Mouse (Mus musculus): ENCODE results near the gene Ier3.

GRCm38 (mm10) chr17:35778965-35779364 lies 42.5 kb upstream of the Ier3 start:
- TF ChIP-seq ZC3H11A (IDR thresholded peaks at IDR 0.05; ENCODE audit: borderline replicate concordance, low read depth, low read length) (no peak), ZNF384 (IDR thresholded peaks at IDR 0.05; ENCODE audit: low read depth, low read length) (no peak)
